30 mouse cellular contexts compared by ENCODE assay signal in genomic region chr1:172167911-172168310, GRCm38 (mm10). TPM values are rescaled to one million over a fixed set of nuclear protein-coding genes. Genes with fewer than 3 reads are reported as not detected.
DNase-seq lines count a peak whose midpoint lies in the region; ATAC-seq and TF ChIP-seq lines count a peak whose summit lies in the region.
"Had no signal": no experiment of that assay in that cellular context is flagged by ENCODE, and none has a peak within 500 bp of the region (broad histone marks: within the 10 kb centered on the region; RNA-seq: fewer than 3 reads in every experiment).

No protein-coding gene starts in this region.

- peak; percentile 91 for DNase-seq in kidney, adult 2 months
- no peak for DNase-seq in kidney, postnatal 10 days
- peak; percentile 81 for DNase-seq in kidney, postnatal 0 days (ENCODE audit: low spot score)
- peak; percentile 37 to 85 for DNase-seq in kidney, postnatal 36 days
- no peak for DNase-seq in cerebellum, adult 18-20 months
- no peak for DNase-seq in adrenal gland, postnatal 14 days
- DNase-seq: adrenal gland, postnatal 10 days; B cell, adult 2 months; cerebellum, adult 11 months; cerebellum, adult 8-10 months; cerebellum, postnatal 10 days; cerebellum, postnatal 36 days; embryo, embryonic 11 days; gastrocnemius, postnatal 25 days; heart, adult 18-20 months; heart, postnatal 10 days; heart, postnatal 36 days had no signal

- peak; percentile 83 for ATAC-seq in kidney, embryonic 14.5 days (ENCODE audit: low FRiP score, low TSS enrichment)
- ATAC-seq in kidney, postnatal 0 days (replicated peaks; ENCODE audit: low FRiP score, low read depth) = peak; percentile 91
- ATAC-seq: forebrain, embryonic 15.5 days; Patski had no signal

- peaks cover 24% of the 10 kb centered on the region for H3K36me3 ChIP-seq in kidney, adult 2 months (ENCODE audit: control insufficient read depth, insufficient read depth, low read length)
- H3K36me3 ChIP-seq in kidney, embryonic 14.5 days (ENCODE audit: control insufficient read depth, insufficient read depth, low read length) = peaks cover 62% of the 10 kb centered on the region
- H3K36me3 ChIP-seq in kidney, postnatal 0 days (ENCODE audit: insufficient read depth, low read length) = peaks cover 40% of the 10 kb centered on the region

- H3K9ac ChIP-seq in kidney, embryonic 14.5 days (ENCODE audit: low read depth, low read length) = no peak overlapping the region
- no peak overlapping the region for H3K9ac ChIP-seq in kidney, postnatal 0 days (ENCODE audit: low read depth, low read length)
- H3K9ac ChIP-seq: embryonic facial prominence, embryonic 13.5 days; forebrain, embryonic 12.5 days; forebrain, embryonic 15.5 days; heart, embryonic 12.5 days; heart, embryonic 15.5 days; hindbrain, embryonic 13.5 days had no signal

- H3K4me2 ChIP-seq in kidney, embryonic 14.5 days (replicated peaks; ENCODE audit: low read depth, low read length) = no peak overlapping the region
- H3K4me2 ChIP-seq in kidney, postnatal 0 days (ENCODE audit: low read length) = no peak overlapping the region; the same call in 1 of the 2 replicates
- H3K4me2 ChIP-seq: embryonic facial prominence, embryonic 13.5 days; forebrain, embryonic 12.5 days; forebrain, embryonic 15.5 days; heart, embryonic 12.5 days; heart, embryonic 15.5 days; hindbrain, embryonic 13.5 days had no signal

- H3K9me3 ChIP-seq in kidney, embryonic 14.5 days (ENCODE audit: control insufficient read depth, low read length) = no peaks in the 10 kb centered on the region
- no peaks in the 10 kb centered on the region for H3K9me3 ChIP-seq in kidney, postnatal 0 days (replicated peaks; ENCODE audit: low read length)
- H3K9me3 ChIP-seq: embryonic facial prominence, embryonic 10.5 days; embryonic facial prominence, embryonic 13.5 days; forebrain, embryonic 12.5 days; forebrain, embryonic 15.5 days; G1E; heart, embryonic 12.5 days; heart, embryonic 15.5 days; hindbrain, embryonic 13.5 days had no signal

- H3K4me3 ChIP-seq in kidney, adult 2 months (ENCODE audit: insufficient read depth, low read depth, low read length) = no peak overlapping the region
- no peak overlapping the region for H3K4me3 ChIP-seq in kidney, embryonic 14.5 days (ENCODE audit: low read length)
- H3K4me3 ChIP-seq in kidney, postnatal 0 days (replicated peaks; ENCODE audit: low read depth, low read length) = no peak overlapping the region
- H3K4me3 ChIP-seq: embryonic facial prominence, embryonic 10.5 days; embryonic facial prominence, embryonic 13.5 days; erythroblast, embryonic 14.5 days; forebrain, embryonic 12.5 days; forebrain, embryonic 15.5 days; heart, embryonic 12.5 days; heart, embryonic 15.5 days; hindbrain, embryonic 10.5 days; hindbrain, embryonic 13.5 days had no signal

- TF ChIP-seq CTCF in kidney, adult 2 months (conservative IDR thresholded peaks at IDR 0.05; ENCODE audit: insufficient read depth, insufficient read length, low read depth, low read length) = no peak
- no peak for TF ChIP-seq CTCF in kidney, postnatal 0 days (IDR thresholded peaks at IDR 0.05; ENCODE audit: low read depth)

- TF ChIP-seq POLR2A in kidney, adult 2 months (IDR thresholded peaks at IDR 0.05; ENCODE audit: low read depth, low read length) = no peak

- 38% methylated on average over 5 of the region's 5 CpGs for WGBS in kidney, adult 2 months
- 44% methylated on average over 5 of the region's 5 CpGs for WGBS in kidney, embryonic 14.5 days
- WGBS in kidney, postnatal 0 days = 46% methylated on average over 5 of the region's 5 CpGs

- peak overlapping the region; percentile 100 for H3K27ac ChIP-seq in kidney, adult 2 months (ENCODE audit: insufficient read depth, low read depth, low read length)
- no peak overlapping the region for H3K27ac ChIP-seq in kidney, embryonic 14.5 days (ENCODE audit: low read depth, low read length)
- H3K27ac ChIP-seq in kidney, postnatal 0 days = peak overlapping the region; percentile 82
- H3K27ac ChIP-seq: embryonic facial prominence, embryonic 10.5 days; embryonic facial prominence, embryonic 13.5 days; forebrain, embryonic 12.5 days; forebrain, embryonic 15.5 days; heart, embryonic 15.5 days; hindbrain, embryonic 10.5 days; hindbrain, embryonic 13.5 days had no signal

- H3K27me3 ChIP-seq in kidney, adult 2 months (replicated peaks; ENCODE audit: control insufficient read depth, insufficient read depth, low read length) = no peaks in the 10 kb centered on the region
- no peaks in the 10 kb centered on the region for H3K27me3 ChIP-seq in kidney, embryonic 14.5 days (ENCODE audit: control insufficient read depth, insufficient read depth, low read length)
- H3K27me3 ChIP-seq in kidney, postnatal 0 days (ENCODE audit: insufficient read depth, low read length) = no peaks in the 10 kb centered on the region
- H3K27me3 ChIP-seq: CH12.LX; embryonic facial prominence, embryonic 13.5 days; forebrain, embryonic 12.5 days; forebrain, embryonic 15.5 days; heart, embryonic 12.5 days; heart, embryonic 15.5 days; hindbrain, embryonic 13.5 days; Patski had no signal

- peaks cover 36% of the 10 kb centered on the region for H3K4me1 ChIP-seq in kidney, adult 2 months (ENCODE audit: control insufficient read depth, insufficient read depth, low read length)
- peaks cover 2% of the 10 kb centered on the region; the same call in 1 of the 2 replicates for H3K4me1 ChIP-seq in kidney, embryonic 14.5 days (ENCODE audit: control insufficient read depth, insufficient read depth, low read length)
- H3K4me1 ChIP-seq in kidney, postnatal 0 days (replicated peaks; ENCODE audit: insufficient read depth, low read length) = peaks cover 3% of the 10 kb centered on the region; the same call in 1 of the 2 replicates
- H3K4me1 ChIP-seq: embryonic facial prominence, embryonic 10.5 days; embryonic facial prominence, embryonic 13.5 days had no signal

RNA-seq across cellular contexts. Expression of gene Dcaf8, which starts 20.0 kb away (rescaled TPM):
- polyA plus RNA-seq in kidney, adult 2 months (2012; rRNA removed) = 93.4 and 95.1 TPM in 2 replicates
- polyA plus RNA-seq in kidney, embryonic 14.5 days (2014; fragmentation: Nextera tagmentation; extraction: Ambion mirVana) = 78.3 and 114 TPM in 2 replicates
- polyA plus RNA-seq in kidney, postnatal 0 days (2015; fragmentation: Nextera tagmentation; extraction: Ambion mirVana) = 110 and 123 TPM in 2 replicates
- total RNA-seq in adrenal gland, postnatal 14 days (2021) = 118 and 125 TPM in 2 replicates

RNA-seq across cellular contexts. Expression of gene Pea15a, which starts 38.7 kb away (rescaled TPM):
- 52.1 and 58.7 TPM in 2 replicates for polyA plus RNA-seq in kidney, adult 2 months (2012; rRNA removed)
- polyA plus RNA-seq in kidney, embryonic 14.5 days (2014; fragmentation: Nextera tagmentation; extraction: Ambion mirVana) = 56.0 and 87.0 TPM in 2 replicates
- 91.8 and 103 TPM in 2 replicates for polyA plus RNA-seq in kidney, postnatal 0 days (2015; fragmentation: Nextera tagmentation; extraction: Ambion mirVana)
- 61.5 and 63.2 TPM in 2 replicates for total RNA-seq in adrenal gland, postnatal 14 days (2021)

RNA-seq across cellular contexts. Expression of gene Pex19, which starts 41.4 kb away (rescaled TPM):
- 110 and 125 TPM in 2 replicates for polyA plus RNA-seq in kidney, adult 2 months (2012; rRNA removed)
- polyA plus RNA-seq in kidney, embryonic 14.5 days (2014; fragmentation: Nextera tagmentation; extraction: Ambion mirVana) = 95.1 and 138 TPM in 2 replicates
- polyA plus RNA-seq in kidney, postnatal 0 days (2015; fragmentation: Nextera tagmentation; extraction: Ambion mirVana) = 133 and 136 TPM in 2 replicates
- 135 and 141 TPM in 2 replicates for total RNA-seq in adrenal gland, postnatal 14 days (2021)

RNA-seq across cellular contexts. Expression of gene Casq1, which starts 51.8 kb away (rescaled TPM):
- 0.29 and 27.1 TPM in 2 replicates for polyA plus RNA-seq in kidney, adult 2 months (2012; rRNA removed)
- polyA plus RNA-seq in kidney, embryonic 14.5 days (2014; fragmentation: Nextera tagmentation; extraction: Ambion mirVana) = 2.8 and 3.5 TPM in 2 replicates
- 2.4 and 3.1 TPM in 2 replicates for polyA plus RNA-seq in kidney, postnatal 0 days (2015; fragmentation: Nextera tagmentation; extraction: Ambion mirVana)
- 0.48 and 1.8 TPM in 2 replicates for total RNA-seq in adrenal gland, postnatal 14 days (2021)
- total RNA-seq: G1E had no signal
- polyA plus RNA-seq: erythroblast, embryonic 14.5 days; G1E had no signal

Comparison
In these comparisons a context has a peak if more than half of its experiments do, and no peak if none do; other contexts are left out.
1. DNase-seq: peak in kidney, adult 2 months (single experiment), kidney, postnatal 0 days (single experiment) and kidney, postnatal 36 days (2 of 2); none in kidney, postnatal 10 days (single experiment), cerebellum, adult 18-20 months (0 of 2) and adrenal gland, postnatal 14 days (single experiment).